Mouse (Mus musculus) liver, adult 2 months (tissue): ENCODE measurements around the gene Ccnk.

Experiments used
- CTCF ChIP-seq: fragments of 200-500 bp; IDR thresholded peaks from 2 replicates; pipeline ENCODE4 v1.5.1; 2011; ENCODE audit warnings: low read depth, low read length, control low read depth
- POLR2A ChIP-seq: fragments of 200-500 bp; IDR thresholded peaks from 2 replicates; pipeline ENCODE4 v1.6.1; 2011; ENCODE audit warnings: low read length, control low read depth; ENCODE audit not compliant: insufficient read depth; ENCODE audit errors: extremely low read depth

DNA sequence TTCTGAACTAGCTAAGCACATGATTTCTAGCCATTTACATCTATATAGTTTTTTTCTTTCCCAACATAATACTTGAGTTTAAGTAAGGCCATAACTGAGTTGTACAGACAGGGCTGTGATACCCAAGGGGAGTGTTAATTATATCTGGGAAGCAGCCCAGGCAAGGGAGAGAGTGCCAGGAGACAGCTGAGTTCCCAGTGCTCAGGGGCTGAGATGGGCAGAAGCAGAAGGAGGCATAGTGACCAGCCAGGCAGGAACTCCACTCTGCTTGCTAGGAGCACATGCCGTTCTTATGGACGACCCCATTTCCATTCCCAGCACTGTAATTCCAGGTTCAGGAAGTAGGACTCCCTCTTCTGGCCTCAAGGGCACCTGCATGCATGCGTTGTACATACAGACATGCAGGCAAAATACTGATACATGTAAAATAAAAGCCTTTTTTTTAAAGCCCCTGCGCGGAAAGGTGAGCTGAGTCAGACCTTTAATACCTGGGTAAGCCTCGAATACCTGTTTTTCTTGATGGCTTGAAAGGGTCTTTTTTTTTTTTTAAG is 8.2 kb downstream of the Ccnk start:
- no peak for TF ChIP-seq POLR2A
- TF ChIP-seq CTCF = peak; percentile 17; the same call in 1 of the 2 replicates
